Mouse (Mus musculus) adrenal gland, adult 8-10 months (tissue): ENCODE measurements around the gene Il12a. TPM values are rescaled to one million over a fixed set of nuclear protein-coding genes. Genes with fewer than 3 reads are reported as not detected.
"Not testable (repeated sequence)": the region's sequence is repeated elsewhere in the genome, so short reads cannot be mapped to it uniquely, and the experiment has no call there.

Experiments used
- DNase-seq: peaks from one replicate; pipeline ENCODE4 v3.0.0; 2022
- total RNA-seq, 4 experiments: library from RNA; stranded (reverse); gene quantifications; 2 replicates each; pipeline ENCODE4 v1.2.4; 2022

The Il12a gene
- total RNA-seq, 4 experiments from 2014 or later: 0.55 to 1.0 (median 0.67) TPM; not detected in 1

- no peak for DNase-seq
Measured at GRCm38 (mm10) chr3:68743472-68743732, 53.0 kb downstream of the Il12a start.

GRCm38 (mm10) chr3:68744162-68744561 lies 53.7 kb downstream of the Il12a start:
- no peak for DNase-seq

- DNase-seq: no peak
Measured at GRCm38 (mm10) chr3:68745033-68745432, 54.6 kb downstream of the Il12a start.

- not testable (repeated sequence) for DNase-seq
Measured at GRCm38 (mm10) chr3:68746282-68746681, 55.8 kb downstream of the Il12a start.

Other genes starting within 250 kb of the Il12a start
- gene 1110032F04Rik, start 178.9 kb downstream of the Il12a start, total RNA-seq: under 1 TPM in 3 of 4 experiments, not detected in 1; 0.10 to 0.17 (median 0.12) TPM